Mouse (Mus musculus) myocyte (in vitro differentiated cells): ENCODE measurements around the gene Padi6.

ENCODE experiments used
- CEBPB ChIP-seq: IDR thresholded peaks from 2 replicates; pipeline ENCODE4 v1.6.1; 2011; ENCODE audit warnings: mild to moderate bottlenecking, moderate library complexity; ENCODE audit not compliant: poor library complexity, insufficient read depth, severe bottlenecking
- E2F4 ChIP-seq: IDR thresholded peaks from one replicate; pipeline ENCODE4 v1.6.1; 2011; ENCODE audit warnings: mild to moderate bottlenecking, control low read depth, moderate library complexity; ENCODE audit not compliant: insufficient read depth
- MAX ChIP-seq: IDR thresholded peaks from one replicate; pipeline ENCODE4 v1.6.1; 2011; ENCODE audit warnings: low read depth, mild to moderate bottlenecking, control low read depth
- MYOD1 ChIP-seq, 3 experiments: IDR thresholded peaks; one replicate each; pipeline ENCODE4 v1.6.1; 2011; ENCODE audit warnings: control low read depth in 2 of 3, low read depth in 2 of 3, mild to moderate bottlenecking in 2 of 3, moderate library complexity in 1 of 3; ENCODE audit not compliant: insufficient read length in 2 of 3, control insufficient read depth in 1 of 3
- POLR2A ChIP-seq: IDR thresholded peaks from one replicate; pipeline ENCODE4 v1.6.1; 2011; ENCODE audit warnings: low read depth, mild to moderate bottlenecking, control low read depth, moderate library complexity; ENCODE audit not compliant: insufficient read length
- TCF12 ChIP-seq: IDR thresholded peaks from one replicate; pipeline ENCODE4 v1.6.1; 2011; ENCODE audit warnings: mild to moderate bottlenecking, control low read depth; ENCODE audit not compliant: poor library complexity, insufficient read depth, severe bottlenecking
- TCF3 ChIP-seq: IDR thresholded peaks from one replicate; pipeline ENCODE4 v1.6.1; 2011; ENCODE audit warnings: low read depth, control low read depth; ENCODE audit not compliant: insufficient read length

DNA sequence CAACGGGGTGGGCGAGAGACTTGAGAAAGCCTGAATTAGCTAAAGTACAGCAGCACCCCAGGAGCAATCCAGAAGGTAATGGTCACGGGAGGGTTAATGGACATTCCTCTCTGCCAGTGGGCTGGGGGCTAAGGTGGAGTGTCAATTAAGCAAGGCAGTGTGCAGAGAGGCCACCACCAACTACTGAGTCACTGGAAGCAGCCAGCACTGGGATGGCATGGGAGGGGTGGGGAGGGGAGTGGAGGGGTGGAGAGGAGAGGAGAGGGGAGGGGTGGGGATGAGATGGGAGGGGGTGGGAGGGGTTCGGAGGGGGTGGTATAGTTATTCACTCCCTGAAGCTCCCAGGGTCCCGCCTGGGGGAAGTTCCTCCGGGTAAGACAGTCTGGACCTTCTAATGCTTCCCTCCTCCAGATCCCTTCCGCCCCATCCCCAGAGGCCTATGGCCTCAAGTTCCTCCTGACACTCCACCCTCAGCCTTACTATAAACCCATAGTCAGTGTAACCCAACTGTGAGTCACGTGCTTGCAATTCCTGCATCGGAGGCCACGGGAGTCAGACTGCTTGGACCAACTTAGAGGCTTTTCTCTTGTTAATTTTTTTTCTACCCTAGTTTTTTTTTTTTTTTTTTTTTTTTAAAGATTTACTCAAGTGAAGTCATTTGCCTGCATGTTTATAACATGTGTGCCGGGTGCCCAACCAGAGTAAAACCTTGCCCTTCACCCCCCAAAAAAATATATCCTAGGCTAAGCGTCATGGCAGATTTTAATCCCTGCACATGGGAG lies 54.2 kb downstream of the Padi6 start:
- no peak for TF ChIP-seq POLR2A
- no peak for TF ChIP-seq E2F4
- TF ChIP-seq CEBPB = no peak
- TF ChIP-seq MYOD1 (IDR thresholded peaks at IDR 0.05; ENCODE audit: control insufficient read depth in 1 of 3, insufficient read length in 2 of 3, low read depth in 2 of 3) = no peak
- TF ChIP-seq TCF12 = no peak
- TF ChIP-seq TCF3 = no peak
- peak; percentile 7 for TF ChIP-seq MAX
